Mouse (Mus musculus) activated CD4-positive, CD25-positive, alpha-beta regulatory T cell (primary cell): ENCODE results near the gene Olfr435. TPM values are rescaled to one million over a fixed set of nuclear protein-coding genes. Genes with fewer than 3 reads are reported as not detected.

Experiments
- polyA plus RNA-seq, 2 experiments: library from polyadenylated mRNA; unstranded; fragments of 100-300 nt; shearing (Covaris generic); gene quantifications; one replicate each; pipeline ENCODE4 v1.2.1; 2017

Gene Olfr435
- polyA plus RNA-seq = not detected

GRCm38 (mm10) chr6:43196781-43197180, at the start of gene Olfr435:
Gene Olfr435, plus strand, starts transcription at chr6:43197146.

GRCm38 (mm10) chr6:43162982-43163381, 34.0 kb upstream of the Olfr435 start, which contains the start of gene Olfr437:
Gene Olfr437, plus strand, starts transcription at chr6:43163282.

GRCm38 (mm10) chr6:43171840-43172239, 25.1 kb upstream of the Olfr435 start, which contains the start of gene Olfr13:
Gene Olfr13, plus strand, starts transcription at chr6:43172140.

GRCm38 (mm10) chr6:43212873-43213272, 15.9 kb downstream of the Olfr435 start, which contains the start of gene Olfr434:
Gene Olfr434, plus strand, starts transcription at chr6:43213021.

GRCm38 (mm10) chr6:43231255-43231654, 34.3 kb downstream of the Olfr435 start, which contains the start of gene Olfr47:
Gene Olfr47, plus strand, starts transcription at chr6:43231529.

Other genes starting within 250 kb of the Olfr435 start
- gene Olfr444, start 248.1 kb upstream of the Olfr435 start, polyA plus RNA-seq = not detected
- under 1 TPM in 1 of 2 experiments, not detected in 1; 0.25 TPM for gene Olfr441, start 90.8 kb upstream of the Olfr435 start, polyA plus RNA-seq
- under 1 TPM in 1 of 2 experiments, not detected in 1; 0.18 TPM for gene Olfr237-ps1, start 50.6 kb upstream of the Olfr435 start, polyA plus RNA-seq
- not detected for gene Olfr437, start 33.9 kb upstream of the Olfr435 start, polyA plus RNA-seq
- not detected for gene Olfr13, start 25.0 kb upstream of the Olfr435 start, polyA plus RNA-seq
- gene Olfr434, start 15.9 kb downstream of the Olfr435 start, polyA plus RNA-seq = not detected
- not detected for gene Olfr47, start 34.4 kb downstream of the Olfr435 start, polyA plus RNA-seq
- gene Arhgef5, start 68.4 kb downstream of the Olfr435 start, polyA plus RNA-seq = 1 to 10 TPM in 1 of 2 experiments, under 1 TPM in 1; 0.45 to 2.3 TPM
- not detected for gene Nobox, start 112.4 kb downstream of the Olfr435 start, polyA plus RNA-seq